Mouse (Mus musculus) layer of hippocampus, postnatal 25 days (tissue): Measurements from ENCODE around the gene Adgrv1. TPM values are rescaled to one million over a fixed set of nuclear protein-coding genes. Genes with fewer than 3 reads are reported as not detected.
"Not testable (repeated sequence)": the region's sequence is repeated elsewhere in the genome, so short reads cannot be mapped to it uniquely, and the experiment has no call there.

Source experiments
- DNase-seq, 2 experiments: peaks; one replicate each; pipeline ENCODE4 v3.0.0; 2022; ENCODE audit warnings: mixed read lengths in 2 of 2, low spot score in 1 of 2; ENCODE audit errors: extremely low spot score in 1 of 2
- total RNA-seq, 2 experiments: library from RNA; stranded (reverse); gene quantifications; 2 replicates each; pipeline ENCODE4 v1.2.3; 2021

Gene Adgrv1
- total RNA-seq, 2 experiments from 2014 or later: 2.5 to 3.2 TPM

- DNase-seq: no peak
These were observed 4.2 kb downstream of the Adgrv1 start for GRCm38 (mm10) chr13:81628631-81629190.

GRCm38 (mm10) chr13:81627861-81628260 lies 5.1 kb downstream of the Adgrv1 start:
- not testable (repeated sequence) for DNase-seq

GRCm38 (mm10) chr13:81610349-81610748 lies 22.6 kb downstream of the Adgrv1 start:
- DNase-seq: no peak

- DNase-seq: no peak
These were observed 26.0 kb downstream of the Adgrv1 start for GRCm38 (mm10) chr13:81606991-81607390.

- no peak for DNase-seq
These were observed 35.9 kb downstream of the Adgrv1 start for GRCm38 (mm10) chr13:81596910-81597607.

GRCm38 (mm10) chr13:81578692-81579091 lies 54.3 kb downstream of the Adgrv1 start:
- no peak for DNase-seq

GRCm38 (mm10) chr13:81570241-81570821 lies 62.6 kb downstream of the Adgrv1 start:
- DNase-seq: no peak

- no peak for DNase-seq
These were observed 82.9 kb downstream of the Adgrv1 start for GRCm38 (mm10) chr13:81550024-81550423.

- no peak for DNase-seq
These were observed 98.0 kb downstream of the Adgrv1 start for GRCm38 (mm10) chr13:81534916-81535315.

- DNase-seq: no peak
These were observed 106.3 kb downstream of the Adgrv1 start for GRCm38 (mm10) chr13:81526687-81527086.

- peak; percentile 15 to 25 for DNase-seq
These were observed 122.8 kb downstream of the Adgrv1 start for GRCm38 (mm10) chr13:81510142-81510541.

GRCm38 (mm10) chr13:81497035-81497434 lies 135.9 kb downstream of the Adgrv1 start:
- DNase-seq: no peak

- DNase-seq: no peak
These were observed 141.0 kb downstream of the Adgrv1 start for GRCm38 (mm10) chr13:81491971-81492370.

- no peak for DNase-seq
These were observed 146.0 kb downstream of the Adgrv1 start for GRCm38 (mm10) chr13:81486980-81487379.

- DNase-seq: no peak
These were observed 159.2 kb downstream of the Adgrv1 start for GRCm38 (mm10) chr13:81473750-81474149.

- no peak for DNase-seq
These were observed 166.3 kb downstream of the Adgrv1 start for GRCm38 (mm10) chr13:81466661-81467060.

- DNase-seq: no peak
These were observed 167.2 kb downstream of the Adgrv1 start for GRCm38 (mm10) chr13:81465794-81466193.

- DNase-seq: no peak
These were observed 183.3 kb downstream of the Adgrv1 start for GRCm38 (mm10) chr13:81449630-81450029.

GRCm38 (mm10) chr13:81449198-81449597 lies 183.8 kb downstream of the Adgrv1 start:
- DNase-seq: no peak

GRCm38 (mm10) chr13:81441412-81441811 lies 191.5 kb downstream of the Adgrv1 start:
- no peak for DNase-seq

- peak; percentile 72 to 98 for DNase-seq
These were observed 193.4 kb downstream of the Adgrv1 start for GRCm38 (mm10) chr13:81439390-81440025.
